Mouse (Mus musculus): Measurements from ENCODE around the gene Gm47955. TPM values are rescaled to one million over a fixed set of nuclear protein-coding genes. Genes with fewer than 3 reads are reported as not detected.
"Not testable (repeated sequence)": the region's sequence is repeated elsewhere in the genome, so short reads cannot be mapped to it uniquely, and the experiment has no call there.

Gm47955 gene
- total RNA-seq, 2 experiments from 2014 or later: not detected

DNA sequence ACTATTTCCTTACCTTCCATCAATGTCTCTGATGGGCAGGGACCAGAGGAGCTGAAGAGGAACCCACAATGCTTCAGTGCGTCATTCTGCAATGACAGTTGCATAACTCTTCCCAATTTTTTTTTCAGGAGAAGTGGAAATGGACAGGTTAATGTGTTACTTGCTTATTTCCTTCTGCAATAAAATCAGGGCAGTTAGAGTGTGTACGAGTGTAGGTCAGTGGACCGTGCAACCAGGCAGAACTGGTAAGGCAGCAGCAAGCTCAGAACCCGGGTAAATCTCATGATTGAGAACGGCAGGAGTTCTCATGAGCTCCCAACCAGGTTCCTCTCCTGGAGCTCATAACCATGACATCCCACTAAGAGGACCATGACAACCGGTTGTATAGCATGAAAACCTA lies 32.0 kb downstream of the Gm47955 start:
- no peak for DNase-seq (ENCODE audit: low spot score in 2 of 2)

DNA sequence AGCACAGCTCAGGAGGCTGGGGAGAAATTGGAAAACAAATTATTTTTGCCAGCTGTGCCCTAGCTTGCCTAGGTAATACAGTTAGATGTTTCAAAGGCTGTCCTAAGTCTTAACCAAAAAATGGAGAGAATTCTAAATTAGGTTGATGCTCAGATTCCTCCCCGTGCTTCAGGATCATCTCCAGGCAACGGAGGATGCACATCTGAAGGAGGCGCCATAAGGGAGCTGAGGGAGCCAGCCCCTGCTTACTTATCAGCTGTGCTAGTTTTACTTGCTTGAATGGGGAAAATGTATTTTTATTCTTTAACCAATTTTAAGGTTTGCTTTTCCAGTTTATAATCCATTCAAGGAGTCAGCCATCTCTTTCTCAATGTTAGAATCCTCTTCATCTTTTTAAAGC lies 33.9 kb downstream of the Gm47955 start:
- no peak for DNase-seq (ENCODE audit: low spot score in 2 of 2)

DNA sequence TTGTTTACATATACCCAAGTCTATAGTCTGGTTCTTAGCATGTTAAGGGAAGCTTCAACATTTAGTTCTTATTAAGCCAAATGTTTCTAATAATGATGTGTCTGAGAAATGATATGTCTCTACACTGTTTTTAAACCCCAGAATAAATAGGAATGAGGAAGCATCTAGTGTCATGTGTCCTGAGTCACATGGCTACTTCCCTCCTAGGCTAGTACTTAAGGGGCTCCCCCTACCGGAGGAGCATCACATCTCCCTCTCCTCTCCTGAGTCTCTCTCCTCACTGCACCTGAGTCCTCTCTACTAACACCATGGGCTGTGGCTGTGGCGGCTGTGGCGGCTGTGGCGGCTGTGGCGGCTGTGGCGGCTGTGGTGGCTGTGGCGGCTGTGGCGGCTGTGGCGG lies 40.2 kb downstream of the Gm47955 start, which contains the start of gene Gm47959:
Gene Gm47959 (plus strand): TSS at position 243 of the 400 bp plus-strand sequence.
- DNase-seq (ENCODE audit: low spot score in 2 of 2): not testable (repeated sequence)

DNA sequence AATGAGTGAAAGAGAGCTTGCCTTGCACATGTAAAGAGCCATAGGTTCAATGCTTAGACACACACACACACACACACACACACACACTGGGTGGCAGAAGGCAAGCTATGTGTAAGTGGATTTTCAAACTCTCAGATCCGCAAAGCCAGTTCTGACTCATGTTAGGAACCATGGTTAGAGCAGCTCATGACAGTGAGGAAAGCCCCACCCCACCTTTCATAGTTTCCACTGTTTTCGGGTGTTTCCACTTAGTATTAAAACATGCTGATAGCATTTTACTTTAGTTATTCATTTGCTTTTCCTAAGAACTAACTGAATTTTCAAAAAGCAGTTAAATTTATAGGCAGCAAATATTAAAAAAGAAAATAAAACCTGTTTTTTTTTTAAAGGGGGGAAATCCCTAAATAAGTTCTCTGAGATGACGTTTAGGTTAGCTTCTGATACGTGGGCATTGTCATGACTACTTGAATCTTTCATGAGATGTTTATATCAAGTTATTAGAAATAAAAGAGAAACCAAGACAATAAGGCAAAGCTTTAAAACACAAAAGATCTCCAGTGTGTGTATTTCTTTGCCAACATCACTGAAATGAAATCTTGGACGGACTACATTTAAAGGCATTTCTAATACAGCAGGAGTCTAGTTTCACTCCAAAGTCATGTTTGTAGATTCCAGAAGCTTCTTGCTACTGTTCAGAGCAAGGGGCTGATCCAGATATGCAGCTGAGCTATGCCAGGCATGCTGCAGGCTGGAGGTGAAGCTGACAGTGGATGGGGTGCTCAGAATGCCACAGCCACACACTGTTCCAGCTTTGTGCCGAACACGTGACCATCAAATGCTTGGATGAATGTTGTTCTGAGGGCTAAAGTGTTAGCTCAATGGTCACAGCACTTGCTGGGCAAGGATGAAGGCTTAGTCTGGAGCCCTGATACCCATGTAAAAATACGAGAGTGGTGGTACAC lies 46.4 kb downstream of the Gm47955 start:
- no peak for DNase-seq (ENCODE audit: low spot score in 2 of 2)

DNA sequence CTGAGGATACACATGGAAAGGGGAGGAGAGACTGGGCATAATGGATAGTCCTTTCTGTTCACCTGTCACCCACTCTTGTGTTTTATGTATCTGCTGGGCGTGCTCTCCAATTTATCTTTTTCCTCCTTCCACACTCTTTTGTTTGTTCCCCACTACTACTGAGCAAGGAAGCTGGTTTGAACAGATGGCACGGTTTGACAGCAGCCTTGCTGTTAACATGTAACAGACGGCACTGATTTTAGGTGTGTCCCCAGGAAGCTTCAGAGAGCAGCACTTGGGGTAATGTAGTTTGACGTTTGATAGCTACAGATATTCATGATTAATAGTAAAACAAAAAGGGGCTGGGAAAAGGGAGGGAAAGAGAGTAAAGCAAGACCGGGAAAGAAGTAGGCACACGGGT lies 47.4 kb downstream of the Gm47955 start:
- no peak for DNase-seq (ENCODE audit: low spot score in 2 of 2)

Other genes starting within 250 kb of the Gm47955 start
- 100 to 1,000 TPM; 162 to 165 TPM for gene Mff, start 235.4 kb upstream of the Gm47955 start, total RNA-seq (2021)
- gene Tm4sf20, start 191.8 kb upstream of the Gm47955 start, total RNA-seq (2021): not detected
- not detected for gene Gm47791, start 189.0 kb upstream of the Gm47955 start, total RNA-seq (2021)
- 10 to 100 TPM; 47.0 to 48.7 TPM for gene Agfg1, start 120.8 kb upstream of the Gm47955 start, total RNA-seq (2021)
- gene A030005L19Rik, start 47.0 kb upstream of the Gm47955 start, total RNA-seq (2021): under 1 TPM; 0.39 to 0.68 TPM
- gene A030014E15Rik, start 35.4 kb upstream of the Gm47955 start, total RNA-seq (2021): not detected
- not detected for gene Gm6217, start 28.9 kb upstream of the Gm47955 start, total RNA-seq (2021)
- not detected for gene A030003K21Rik, start 16.9 kb upstream of the Gm47955 start, total RNA-seq (2021)
- gene Gm7544, start 4.3 kb upstream of the Gm47955 start, total RNA-seq (2021): not detected
- not detected for gene Gm47959, start 40.3 kb downstream of the Gm47955 start, total RNA-seq (2021)
- under 1 TPM; 0.48 to 0.73 TPM for gene Slc19a3, start 78.2 kb downstream of the Gm47955 start, total RNA-seq (2021)
- not detected for gene Krtap28-10, start 82.2 kb downstream of the Gm47955 start, total RNA-seq (2021)
- gene Gm47969, start 84.6 kb downstream of the Gm47955 start, total RNA-seq (2021): not detected
- not detected for gene A030005K14Rik, start 99.1 kb downstream of the Gm47955 start, total RNA-seq (2021)
- gene Krtap28-13, start 100.6 kb downstream of the Gm47955 start, total RNA-seq (2021): not detected
- not detected for gene Ccl20, start 156.5 kb downstream of the Gm47955 start, total RNA-seq (2021)
- under 1 TPM in 1 of 2 experiments, not detected in 1; 0.31 TPM for gene Daw1, start 199.5 kb downstream of the Gm47955 start, total RNA-seq (2021)